Mouse (Mus musculus) brain, embryonic 14.5 days (tissue): ENCODE measurements around the gene Lemd2.

Source experiments
- CTCF ChIP-seq: fragments of 200-500 bp; IDR thresholded peaks from 2 replicates; pipeline ENCODE4 v1.5.1; 2012; ENCODE audit warnings: inconsistent platforms, mild to moderate bottlenecking, moderate library complexity, borderline replicate concordance; ENCODE audit not compliant: insufficient read depth, insufficient read length; ENCODE audit errors: extremely low read depth
- POLR2A ChIP-seq: fragments of 200-500 bp; IDR thresholded peaks from 2 replicates; pipeline ENCODE4 v1.6.1; 2012; ENCODE audit warnings: mild to moderate bottlenecking, inconsistent platforms, borderline replicate concordance; ENCODE audit not compliant: poor library complexity, insufficient read depth, insufficient read length, severe bottlenecking; ENCODE audit errors: extremely low read depth

DNA sequence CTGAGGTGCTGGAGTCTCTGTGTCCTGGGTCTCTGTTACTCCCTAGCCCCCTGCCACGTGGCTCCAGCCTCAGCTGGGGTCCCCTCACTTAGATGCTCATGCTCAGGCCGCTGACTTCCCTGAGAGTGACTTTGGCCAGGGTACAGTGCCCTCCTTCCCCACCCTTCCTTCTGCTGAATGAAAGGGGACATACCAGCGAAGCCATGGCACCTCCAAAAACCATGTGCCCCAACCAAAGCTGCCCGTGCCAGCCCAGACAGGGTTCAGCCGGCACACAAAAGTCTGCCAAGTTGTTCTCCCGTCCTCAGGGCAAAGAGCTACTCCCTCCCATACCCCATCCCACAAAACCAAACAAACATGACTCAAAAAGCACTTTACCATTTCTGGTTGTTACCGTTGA lies 29.0 kb upstream of the Lemd2 start:
- TF ChIP-seq CTCF = no peak
- TF ChIP-seq POLR2A = no peak
